Mouse (Mus musculus): ENCODE measurements around the gene Ctr9. TPM values are rescaled to one million over a fixed set of nuclear protein-coding genes. Genes with fewer than 3 reads are reported as not detected.

The Ctr9 gene
- polyA plus RNA-seq (2017; shearing (Covaris generic)), result 72.7 TPM

GRCm38 (mm10) chr7:111028281-111029045 lies at the start of gene Ctr9:
Gene Ctr9 (plus strand): TSS chr7:111028951.

GRCm38 (mm10) chr7:110982053-110982705 lies 46.6 kb upstream of the Ctr9 start, which contains the start of gene Mrvi1:
Gene Mrvi1 (minus strand): TSS chr7:110982461.

DNA sequence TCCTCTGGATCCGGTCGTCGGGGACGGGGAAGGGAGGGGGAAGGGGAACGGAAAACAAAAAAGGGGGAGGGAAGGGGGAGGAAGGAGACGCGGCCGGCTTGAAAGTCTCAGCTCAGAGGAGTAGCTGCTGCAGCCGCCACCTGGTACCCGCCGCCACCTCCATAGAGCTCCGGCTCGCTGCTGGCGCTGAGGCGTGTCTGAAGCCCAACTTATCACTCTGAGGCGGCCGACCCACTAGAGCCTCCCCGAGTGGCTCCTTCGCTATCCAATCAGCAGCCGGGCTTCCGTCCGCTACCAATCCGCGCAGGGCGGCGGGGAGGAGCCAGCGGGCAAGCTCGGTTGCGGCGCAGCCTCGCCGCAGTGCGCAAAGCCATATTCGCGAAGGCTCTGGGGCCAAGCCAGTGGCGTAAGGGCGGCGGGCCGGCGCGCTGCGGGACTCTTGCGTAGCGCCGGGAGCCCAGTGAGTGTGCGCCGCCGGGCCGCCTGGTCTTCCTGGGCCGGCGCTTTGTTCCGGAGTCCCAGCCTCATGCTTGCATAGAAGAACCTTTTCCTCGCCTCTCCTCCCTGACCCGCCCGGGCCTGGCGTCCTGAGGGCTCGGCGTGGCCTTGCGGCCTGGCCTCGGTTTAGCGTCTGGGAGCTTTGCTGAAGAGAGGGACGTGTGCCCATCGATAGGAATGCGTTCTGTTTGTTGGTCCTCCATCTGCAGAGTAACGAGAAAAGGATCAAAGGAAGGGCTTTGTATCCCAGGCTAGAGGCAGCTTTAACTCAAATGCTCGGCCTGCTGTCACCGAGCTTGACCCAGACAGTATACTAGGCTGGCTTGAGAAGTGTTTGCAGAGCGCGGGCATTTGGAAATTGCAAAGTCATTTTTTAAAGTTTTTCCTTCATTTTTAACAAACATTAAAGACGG lies 54.3 kb downstream of the Ctr9 start, which contains the start of gene Eif4g2:
Gene Eif4g2 (minus strand): TSS at position 209 of the 911 bp plus-strand sequence.

Other genes with a start within 250 kb of the Ctr9 start
- 19.8 TPM for gene Rnf141, start 184.5 kb upstream of the Ctr9 start, polyA plus RNA-seq (2017; shearing (Covaris generic))
- gene Lyve1, start 165.7 kb upstream of the Ctr9 start, polyA plus RNA-seq (2017; shearing (Covaris generic)), result not detected
- 1.2 TPM for gene Mrvi1, start 46.5 kb upstream of the Ctr9 start, polyA plus RNA-seq (2017; shearing (Covaris generic))
- gene Eif4g2, start 54.1 kb downstream of the Ctr9 start, polyA plus RNA-seq (2017; shearing (Covaris generic)), result 1,075 TPM

Data from CD4-positive, CD25-positive, alpha-beta regulatory T cell, adult 9 weeks (primary cell).